Mouse (Mus musculus) neural tube, embryonic 14.5 days (tissue): ENCODE measurements around the gene Drd3. TPM values are rescaled to one million over a fixed set of nuclear protein-coding genes. Genes with fewer than 3 reads are reported as not detected.

Source experiments
- ATAC-seq: fragments of 200-750 bp; cut with Nextera tagmentation; 2 replicates; pipeline ENCODE4 v1.8.0; 2017; ENCODE audit warnings: low read depth, mild to moderate bottlenecking, moderate TSS enrichment, moderate library complexity
- H3K27ac ChIP-seq: fragments of 300-500 bp; sonication (generic); 2 replicates; pipeline ENCODE4 v1.5.1; 2014; ENCODE audit warnings: low read depth, mild to moderate bottlenecking, control low read depth, low read length, moderate library complexity, mixed read lengths
- H3K27me3 ChIP-seq: fragments of 300-500 bp; sonication (generic); 2 replicates; pipeline ENCODE4 v1.6.1; 2014; ENCODE audit warnings: low read length; ENCODE audit not compliant: control insufficient read depth, insufficient read depth
- H3K36me3 ChIP-seq: fragments of 300-500 bp; sonication (generic); 2 replicates; pipeline ENCODE4 v1.6.1; 2014; ENCODE audit warnings: low read length, mixed read lengths; ENCODE audit not compliant: control insufficient read depth, insufficient read depth
- H3K4me1 ChIP-seq: fragments of 300-500 bp; sonication (generic); 2 replicates; pipeline ENCODE4 v1.6.1; 2014; ENCODE audit warnings: low read length; ENCODE audit not compliant: control insufficient read depth, insufficient read depth
- H3K4me2 ChIP-seq: fragments of 300-500 bp; sonication (generic); 2 replicates; pipeline ENCODE4 v1.6.1; 2014; ENCODE audit warnings: mild to moderate bottlenecking, low read depth, low read length, control low read depth
- H3K4me3 ChIP-seq: fragments of 300-500 bp; sonication (generic); 2 replicates; pipeline ENCODE4 v1.5.1; 2014; ENCODE audit warnings: low read depth, low read length, control low read depth, mixed read lengths
- H3K9ac ChIP-seq: fragments of 300-500 bp; sonication (generic); replicated peaks from 2 replicates; pipeline ENCODE4 v1.6.1; 2014; ENCODE audit warnings: low read depth, mild to moderate bottlenecking, control low read depth, low read length, mixed read lengths
- H3K9me3 ChIP-seq: fragments of 300-500 bp; sonication (generic); 2 replicates; pipeline ENCODE4 v1.6.1; 2016; ENCODE audit warnings: low read length; ENCODE audit not compliant: control insufficient read depth
- WGBS: fragments of 180-500 bp; shearing (Covaris S2); extraction: QIAGEN DNeasy Blood & Tissue Kit; methylation state at CpG from one replicate; pipeline ENCODE4 v1.1.7; 2014; 5-methylcytosine and 5-hydroxymethylcytosine counted together
- polyA plus RNA-seq: library from polyadenylated mRNA; unstranded; fragments of >200 nt; fragmentation: Nextera tagmentation; extraction: Ambion mirVana; gene quantifications from 2 replicates; pipeline ENCODE4 v1.2.1, GENCODE M21; 2014

The Drd3 gene
- polyA plus RNA-seq, 1 experiment from 2014 or later: not detected

DNA sequence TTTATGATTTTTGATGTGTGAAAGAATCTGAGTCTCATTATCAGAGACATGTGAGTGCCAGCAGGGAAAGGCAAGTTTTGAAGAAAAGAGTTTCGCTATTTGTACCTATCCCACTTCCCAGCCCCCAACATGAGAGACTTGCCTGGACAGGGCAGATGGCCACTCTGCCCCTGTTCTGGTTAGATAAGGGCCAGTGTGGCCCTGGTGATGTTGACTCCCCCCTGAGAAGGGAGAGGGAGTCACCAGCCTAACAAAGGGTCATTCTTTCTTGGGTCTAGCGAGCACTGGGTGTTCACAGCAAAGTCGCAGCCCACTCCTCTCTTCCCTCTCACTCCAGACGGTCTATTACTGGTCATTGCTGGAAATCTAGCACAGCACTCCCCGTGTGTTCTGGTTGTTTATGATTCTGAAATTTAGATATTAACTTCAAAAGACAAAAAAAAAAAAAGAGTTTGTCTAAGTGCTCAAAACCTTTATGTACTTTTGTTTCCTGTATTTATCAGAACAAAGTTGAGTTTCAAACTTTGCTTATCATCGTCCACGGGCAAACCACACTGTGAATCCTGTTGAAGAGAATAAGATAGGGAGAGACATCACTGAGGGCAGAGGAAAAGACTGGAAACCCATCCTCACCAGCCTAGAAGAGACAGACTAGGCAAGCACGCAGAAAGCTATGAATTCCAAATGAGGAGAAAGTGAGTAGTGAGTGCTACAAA lies 24.2 kb upstream of the Drd3 start:
- H3K4me1 ChIP-seq: no peaks in the 10 kb centered on the region
- no peak overlapping the region for H3K9ac ChIP-seq
- no peak for ATAC-seq
- no peak overlapping the region for H3K4me2 ChIP-seq
- H3K27ac ChIP-seq: no peak overlapping the region
- H3K4me3 ChIP-seq: no peak overlapping the region
- no peaks in the 10 kb centered on the region for H3K27me3 ChIP-seq
- 86% methylated on average over 8 of the region's 8 CpGs for WGBS
- no peaks in the 10 kb centered on the region for H3K36me3 ChIP-seq
- no peaks in the 10 kb centered on the region for H3K9me3 ChIP-seq

DNA sequence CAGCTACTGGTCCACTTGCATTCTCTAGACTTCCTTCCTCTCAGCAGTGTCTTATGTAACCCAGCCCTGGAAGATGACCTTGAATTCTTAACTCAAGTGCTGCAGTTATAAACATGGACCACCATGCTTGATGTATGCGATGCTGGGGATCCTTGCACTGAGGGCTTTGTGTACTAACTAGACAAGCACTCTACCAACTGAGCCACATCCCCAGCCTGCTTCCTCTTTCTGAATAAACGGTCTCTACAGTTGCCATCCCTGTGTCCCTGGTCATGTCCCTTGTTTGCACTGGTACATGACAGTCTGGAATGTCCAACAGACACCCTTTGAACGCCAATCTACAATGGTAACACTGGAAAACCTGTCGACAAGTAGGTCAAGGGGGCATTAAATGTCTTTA lies 23.5 kb upstream of the Drd3 start:
- no peaks in the 10 kb centered on the region for H3K36me3 ChIP-seq
- H3K9ac ChIP-seq: no peak overlapping the region
- no peak overlapping the region for H3K27ac ChIP-seq
- no peak overlapping the region for H3K4me3 ChIP-seq
- WGBS: 91% methylated on average over 4 of the region's 4 CpGs
- H3K9me3 ChIP-seq: no peaks in the 10 kb centered on the region
- H3K27me3 ChIP-seq: no peaks in the 10 kb centered on the region
- no peak for ATAC-seq
- H3K4me1 ChIP-seq: no peaks in the 10 kb centered on the region
- no peak overlapping the region for H3K4me2 ChIP-seq

DNA sequence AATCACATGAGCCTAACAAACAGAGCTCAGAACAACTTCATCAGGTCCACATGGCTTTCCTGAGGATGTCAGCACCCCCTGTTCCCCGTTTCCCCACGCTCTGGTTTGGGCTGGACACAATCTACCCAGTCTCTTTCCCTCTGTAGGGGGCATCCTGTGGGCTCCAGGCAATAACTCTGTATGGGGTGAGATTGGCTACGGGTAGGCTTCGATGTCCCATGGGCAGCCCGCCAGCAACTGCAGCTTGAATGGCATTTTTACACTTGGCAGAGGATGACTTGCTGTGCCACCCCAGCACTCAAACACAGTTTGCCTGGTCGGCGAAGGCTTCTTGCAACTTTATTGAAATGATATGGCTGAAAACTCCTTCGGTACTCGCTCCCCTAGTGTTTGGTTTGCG lies 21.3 kb upstream of the Drd3 start:
- WGBS: 75% methylated on average over 10 of the region's 10 CpGs
- no peaks in the 10 kb centered on the region for H3K4me1 ChIP-seq

GRCm38 (mm10) chr16:43732900-43733299 lies 20.9 kb upstream of the Drd3 start:
- Histone ChIP-seq H3K9me3 (no peaks in the 10 kb centered on the region), H3K36me3 (no peaks in the 10 kb centered on the region), H3K27me3 (no peaks in the 10 kb centered on the region), H3K27ac (no peak overlapping the region), H3K9ac (no peak overlapping the region), H3K4me1 (no peaks in the 10 kb centered on the region), H3K4me2 (no peak overlapping the region), H3K4me3 (no peak overlapping the region)
- ATAC-seq: no peak
- 95% methylated on average over 5 of the region's 5 CpGs for WGBS

More for the DNA sequence above, 21.3 kb upstream of the Drd3 start:
- Histone ChIP-seq H3K9me3 (no peaks in the 10 kb centered on the region), H3K27me3 (no peaks in the 10 kb centered on the region), H3K36me3 (no peaks in the 10 kb centered on the region), H3K4me3 (no peak overlapping the region), H3K9ac (no peak overlapping the region), H3K4me2 (no peak overlapping the region), H3K27ac (no peak overlapping the region)
- no peak for ATAC-seq

- 86% methylated on average over 4 of the region's 4 CpGs for WGBS
- Histone ChIP-seq H3K9me3 (no peaks in the 10 kb centered on the region), H3K9ac (no peak overlapping the region)
Observed at GRCm38 (mm10) chr16:43737933-43738332, 15.9 kb upstream of the Drd3 start.

DNA sequence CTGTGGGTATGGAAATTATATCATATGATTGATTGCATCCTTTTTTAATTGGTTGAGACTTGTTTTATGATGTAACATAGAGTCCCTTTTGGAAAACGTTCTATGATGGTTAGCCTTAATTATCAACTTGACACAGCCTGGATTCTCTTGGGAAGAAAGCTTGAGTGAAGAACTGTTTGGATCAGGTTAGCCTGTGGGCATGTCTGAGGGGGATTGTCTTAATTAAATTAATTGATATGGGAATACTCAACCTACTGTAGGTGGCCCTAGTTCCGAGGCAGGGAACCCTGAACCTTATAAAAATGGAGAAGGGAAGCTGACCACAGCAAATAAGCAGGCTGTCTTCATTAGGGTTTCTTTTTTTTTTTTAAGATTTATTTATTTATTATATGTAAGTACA lies 12.9 kb upstream of the Drd3 start:
- Histone ChIP-seq H3K4me2 (no peak overlapping the region), H3K9me3 (no peaks in the 10 kb centered on the region), H3K27ac (no peak overlapping the region), H3K27me3 (no peaks in the 10 kb centered on the region), H3K4me1 (no peaks in the 10 kb centered on the region), H3K9ac (no peak overlapping the region), H3K4me3 (no peak overlapping the region), H3K36me3 (no peaks in the 10 kb centered on the region)
- no peak for ATAC-seq
- 69% methylated on average over 2 of the region's 2 CpGs for WGBS

More at GRCm38 (mm10) chr16:43737933-43738332, 15.9 kb upstream of the Drd3 start:
- Histone ChIP-seq H3K4me3 (no peak overlapping the region), H3K27me3 (no peaks in the 10 kb centered on the region), H3K4me1 (no peaks in the 10 kb centered on the region), H3K36me3 (no peaks in the 10 kb centered on the region), H3K27ac (no peak overlapping the region), H3K4me2 (no peak overlapping the region)
- no peak for ATAC-seq

DNA sequence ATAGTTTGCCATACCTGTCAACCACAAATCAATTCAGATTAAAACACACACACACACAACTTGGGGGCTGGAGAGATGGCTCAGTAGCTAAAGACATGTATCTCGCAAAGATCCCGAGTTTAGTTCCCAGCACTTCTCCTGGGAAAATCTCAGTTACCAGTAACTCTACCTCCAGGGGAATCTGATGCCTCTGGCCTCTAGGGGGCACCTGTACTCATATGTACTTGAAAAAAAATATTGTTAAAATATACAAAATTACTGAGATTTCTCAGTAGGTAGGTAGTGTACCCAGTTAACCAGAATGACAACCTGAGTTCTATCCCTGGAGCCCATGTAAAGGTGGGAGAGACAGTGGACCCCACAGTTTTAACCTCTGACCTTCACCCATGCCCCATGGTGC lies 5.4 kb upstream of the Drd3 start:
- H3K4me3 ChIP-seq: no peak overlapping the region
- no peaks in the 10 kb centered on the region for H3K9me3 ChIP-seq
- 80% methylated on average over 2 of the region's 2 CpGs for WGBS
- no peaks in the 10 kb centered on the region for H3K4me1 ChIP-seq
- no peaks in the 10 kb centered on the region for H3K27me3 ChIP-seq
- no peak overlapping the region for H3K27ac ChIP-seq
- no peaks in the 10 kb centered on the region for H3K36me3 ChIP-seq
- no peak overlapping the region for H3K4me2 ChIP-seq
- no peak overlapping the region for H3K9ac ChIP-seq
- ATAC-seq: no peak

GRCm38 (mm10) chr16:43752900-43753299 lies 926 bp upstream of the Drd3 start:
- WGBS: 89% methylated on average over 8 of the region's 8 CpGs
- no peak overlapping the region for H3K27ac ChIP-seq
- H3K4me2 ChIP-seq: no peak overlapping the region
- H3K4me1 ChIP-seq: no peaks in the 10 kb centered on the region
- H3K27me3 ChIP-seq: no peaks in the 10 kb centered on the region
- no peak overlapping the region for H3K4me3 ChIP-seq
- no peak for ATAC-seq
- no peaks in the 10 kb centered on the region for H3K36me3 ChIP-seq
- H3K9me3 ChIP-seq: no peaks in the 10 kb centered on the region
- no peak overlapping the region for H3K9ac ChIP-seq

DNA sequence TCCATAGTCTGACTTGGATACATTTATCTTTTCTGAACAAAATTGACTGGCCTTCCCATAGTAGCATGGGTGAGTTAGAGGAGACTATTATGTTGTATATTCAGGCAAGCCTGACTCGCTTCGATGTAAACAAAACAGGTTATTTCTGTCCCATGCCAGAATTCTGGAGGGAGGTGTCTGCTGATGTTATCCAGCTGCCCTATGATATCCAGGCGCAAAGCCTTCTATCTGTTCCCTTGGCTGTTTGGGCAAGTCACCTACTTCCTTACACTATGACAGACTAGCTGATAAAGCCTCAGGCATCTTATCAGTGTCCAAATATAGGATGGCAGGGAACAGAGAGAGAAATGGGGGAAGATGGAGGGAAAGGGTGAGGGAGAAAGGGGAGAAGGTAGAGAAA lies 18.5 kb downstream of the Drd3 start:
- H3K9ac ChIP-seq: no peak overlapping the region
- no peaks in the 10 kb centered on the region for H3K36me3 ChIP-seq
- no peak overlapping the region for H3K4me3 ChIP-seq
- H3K9me3 ChIP-seq: no peaks in the 10 kb centered on the region
- no peak overlapping the region for H3K27ac ChIP-seq
- H3K4me1 ChIP-seq: no peaks in the 10 kb centered on the region
- H3K27me3 ChIP-seq: no peaks in the 10 kb centered on the region
- no peak overlapping the region for H3K4me2 ChIP-seq
- ATAC-seq: no peak
- 93% methylated on average over 3 of the region's 3 CpGs for WGBS
